Mouse (Mus musculus) inflammation-experienced regulatory T-cells (primary cell): Measurements from ENCODE around the gene Cmya5. TPM values are rescaled to one million over a fixed set of nuclear protein-coding genes. Genes with fewer than 3 reads are reported as not detected.

Experiments
- polyA plus RNA-seq, 2 experiments: library from polyadenylated mRNA; unstranded; fragments of 100-300 nt; shearing (Covaris generic); gene quantifications; one replicate each; pipeline ENCODE4 v1.2.1; 2017

Cmya5 gene
- 1 to 10 TPM in 1 of 2 experiments, under 1 TPM in 1; 0.22 to 1.3 TPM for polyA plus RNA-seq

DNA sequence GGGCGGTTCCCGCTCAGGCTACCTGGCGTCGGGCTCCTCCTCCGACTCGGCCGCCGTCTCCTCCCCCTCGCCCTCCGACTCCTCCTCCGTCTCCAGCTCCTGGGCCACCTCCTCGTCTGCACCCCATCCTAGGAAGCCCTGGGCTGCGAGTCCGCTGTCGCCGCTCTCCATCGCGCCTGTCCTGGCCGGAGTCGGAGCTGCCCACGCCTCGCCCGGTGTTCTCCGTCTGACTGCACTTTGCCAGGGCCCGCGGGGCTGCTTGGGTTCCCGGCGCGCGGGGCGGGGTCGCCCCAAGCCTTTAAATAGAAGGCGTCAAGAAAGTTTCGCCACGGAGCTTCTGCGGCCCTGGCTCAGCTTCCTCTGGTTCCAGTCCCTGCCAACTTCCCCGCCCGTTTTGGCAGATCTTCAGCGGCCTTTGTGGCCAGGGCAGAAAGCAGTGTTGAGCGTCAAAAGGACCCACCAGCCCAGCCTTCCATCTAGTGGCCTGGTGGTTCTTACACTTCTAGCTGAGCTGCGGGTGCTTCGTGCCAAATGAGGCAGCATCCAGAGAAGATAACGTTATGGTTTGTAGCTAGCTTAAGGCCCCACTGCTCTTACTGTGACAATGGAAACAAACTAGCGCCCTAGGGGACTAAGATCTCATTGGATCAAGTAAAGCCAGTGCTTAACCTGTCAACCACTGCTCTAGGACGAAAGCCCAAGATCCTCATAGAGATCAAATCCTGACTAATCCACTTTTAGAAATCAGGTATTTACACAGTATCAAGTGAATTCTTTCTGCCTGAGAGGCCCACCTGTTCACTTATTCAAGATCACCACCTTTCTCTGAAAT lies at the start of gene Cmya5:
Gene Cmya5 (minus strand): TSS at position 389 of the 832 bp plus-strand sequence.

DNA sequence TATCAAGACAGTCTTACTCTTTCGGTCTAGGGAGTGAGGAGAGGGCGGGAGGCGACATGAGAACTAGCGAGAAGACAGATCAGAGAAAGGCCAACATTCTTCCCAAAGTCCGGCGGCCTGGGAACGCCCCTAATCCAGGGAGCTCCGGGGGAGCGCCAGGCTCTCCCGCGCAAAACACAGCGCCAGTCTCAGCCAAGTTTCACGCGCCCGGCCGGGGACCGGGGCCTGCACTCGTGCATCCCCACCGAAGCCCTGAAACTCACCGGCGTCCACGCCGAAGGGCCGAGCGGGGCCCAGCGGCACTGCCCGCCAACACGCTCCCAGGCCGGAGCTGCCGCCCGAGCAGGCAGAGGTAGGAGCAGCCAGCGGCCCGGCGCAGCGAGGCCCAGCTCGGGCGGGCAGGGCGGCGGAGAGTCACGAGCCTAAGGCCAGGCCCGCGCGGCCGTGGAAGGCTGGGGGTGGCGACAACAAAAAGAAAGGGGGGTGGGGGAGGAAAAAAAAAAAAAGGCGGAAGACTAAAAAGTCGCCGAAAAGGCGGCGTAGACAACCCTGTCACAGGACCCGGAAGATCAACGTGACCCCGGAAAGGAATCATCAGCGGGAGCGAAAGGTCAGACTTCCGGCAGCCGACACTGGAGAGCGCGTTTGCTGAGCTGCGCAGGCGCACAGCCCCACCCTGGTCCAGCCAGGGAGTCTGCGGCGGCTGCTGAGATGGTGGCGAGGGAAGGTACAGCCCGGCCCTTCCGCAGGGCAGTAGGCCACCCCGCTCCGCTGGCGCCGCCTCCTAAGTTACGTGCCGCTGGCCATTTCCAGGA lies 47.5 kb upstream of the Cmya5 start, which contains the start of gene Tent2:
Gene Tent2 (minus strand): TSS at position 555 of the 815 bp plus-strand sequence.

Other genes starting within 250 kb of the Cmya5 start
- gene Tent2, start 47.7 kb upstream of the Cmya5 start, polyA plus RNA-seq = 10 to 100 TPM; 63.4 to 69.9 TPM
- gene Homer1, start 154.9 kb upstream of the Cmya5 start, polyA plus RNA-seq = 10 to 100 TPM in 1 of 2 experiments, 1 to 10 TPM in 1; 7.2 to 12.3 TPM